Mouse (Mus musculus): ENCODE results near the gene Nrp2.

- TF ChIP-seq CTCF (IDR thresholded peaks at IDR 0.05; ENCODE audit: low read depth, low read length) (no peak), POLR2A (IDR thresholded peaks at IDR 0.05; ENCODE audit: borderline replicate concordance, low read depth, low read length) (no peak)
These were observed 108.1 kb downstream of the Nrp2 start for GRCm38 (mm10) chr1:62811141-62811540.

All from bone marrow macrophage, adult 2 months (primary cell).